Mouse (Mus musculus) erythroblast, embryonic 14.5 days (primary cell): ENCODE results near the gene Plcg2. TPM values are rescaled to one million over a fixed set of nuclear protein-coding genes. Genes with fewer than 3 reads are reported as not detected.

ENCODE experiments used
- H3K27me3 ChIP-seq: 2 replicates; pipeline ENCODE4 v1.6.1; 2012; ENCODE audit warnings: inconsistent platforms; ENCODE audit not compliant: control insufficient read depth
- H3K36me3 ChIP-seq: 2 replicates; pipeline ENCODE4 v1.6.1; 2012; ENCODE audit warnings: mild to moderate bottlenecking, inconsistent platforms; ENCODE audit not compliant: control insufficient read depth
- H3K4me1 ChIP-seq: 2 replicates; pipeline ENCODE4 v1.6.1; 2012; ENCODE audit warnings: inconsistent platforms; ENCODE audit not compliant: control insufficient read depth
- H3K4me3 ChIP-seq: replicated peaks from 2 replicates; pipeline ENCODE3; 2012; ENCODE audit warnings: moderate library complexity, mild to moderate bottlenecking, inconsistent platforms
- H3K9me3 ChIP-seq: 2 replicates; pipeline ENCODE4 v1.6.1; 2012; ENCODE audit warnings: low read length, inconsistent platforms, mixed read lengths; ENCODE audit not compliant: control insufficient read depth
- GATA1 ChIP-seq: IDR thresholded peaks from 2 replicates; pipeline ENCODE4 v1.6.1; 2012; ENCODE audit warnings: low read length, inconsistent platforms, mixed read lengths
- TAL1 ChIP-seq: IDR thresholded peaks from 3 replicates; pipeline ENCODE4 v1.6.1; 2012; ENCODE audit warnings: low read length, inconsistent platforms, mixed read lengths
- polyA plus RNA-seq: library from polyadenylated mRNA; stranded (reverse); fragments of >175 nt; gene quantifications from 2 replicates; pipeline ENCODE4 v1.2.3, GENCODE M21; 2012

Plcg2 gene
- polyA plus RNA-seq, 1 experiment: 0.07 TPM

GRCm38 (mm10) chr8:117632532-117632931 lies 134.4 kb downstream of the Plcg2 start:
- H3K27me3 ChIP-seq: no peaks in the 10 kb centered on the region
- no peaks in the 10 kb centered on the region for H3K36me3 ChIP-seq
- H3K4me1 ChIP-seq: no peaks in the 10 kb centered on the region
- TF ChIP-seq TAL1 (no peak), GATA1 (no peak)
- H3K9me3 ChIP-seq: peaks cover 18% of the 10 kb centered on the region
- H3K4me3 ChIP-seq: no peak overlapping the region

- no peaks in the 10 kb centered on the region for H3K4me1 ChIP-seq
- no peaks in the 10 kb centered on the region for H3K36me3 ChIP-seq
- TF ChIP-seq TAL1 (no peak), GATA1 (no peak)
- H3K27me3 ChIP-seq: no peaks in the 10 kb centered on the region
- H3K4me3 ChIP-seq: no peak overlapping the region
- peaks cover 22% of the 10 kb centered on the region for H3K9me3 ChIP-seq
These were observed 136.3 kb downstream of the Plcg2 start for GRCm38 (mm10) chr8:117634406-117634805.

- no peaks in the 10 kb centered on the region for H3K36me3 ChIP-seq
- H3K4me3 ChIP-seq: no peak overlapping the region
- no peaks in the 10 kb centered on the region for H3K27me3 ChIP-seq
- peaks cover 38% of the 10 kb centered on the region for H3K9me3 ChIP-seq
- no peak for TF ChIP-seq GATA1
- no peak for TF ChIP-seq TAL1
- no peaks in the 10 kb centered on the region for H3K4me1 ChIP-seq
These were observed 139.4 kb downstream of the Plcg2 start for GRCm38 (mm10) chr8:117637462-117637861.

- H3K9me3 ChIP-seq: peaks cover 35% of the 10 kb centered on the region
- H3K4me3 ChIP-seq: no peak overlapping the region
- no peaks in the 10 kb centered on the region for H3K27me3 ChIP-seq
- TF ChIP-seq GATA1 (no peak), TAL1 (no peak)
- H3K36me3 ChIP-seq: no peaks in the 10 kb centered on the region
- no peaks in the 10 kb centered on the region for H3K4me1 ChIP-seq
These were observed 141.5 kb downstream of the Plcg2 start for GRCm38 (mm10) chr8:117639631-117640030.

- H3K4me3 ChIP-seq: no peak overlapping the region
- no peaks in the 10 kb centered on the region for H3K27me3 ChIP-seq
- H3K36me3 ChIP-seq: no peaks in the 10 kb centered on the region
- peaks cover 22% of the 10 kb centered on the region for H3K9me3 ChIP-seq
- no peaks in the 10 kb centered on the region for H3K4me1 ChIP-seq
- TF ChIP-seq TAL1 (no peak), GATA1 (no peak)
These were observed 147.4 kb downstream of the Plcg2 start for GRCm38 (mm10) chr8:117645486-117645885.

GRCm38 (mm10) chr8:117646020-117646419 lies 147.9 kb downstream of the Plcg2 start:
- no peaks in the 10 kb centered on the region for H3K27me3 ChIP-seq
- no peaks in the 10 kb centered on the region for H3K36me3 ChIP-seq
- H3K9me3 ChIP-seq: peaks cover 20% of the 10 kb centered on the region
- H3K4me3 ChIP-seq: no peak overlapping the region
- TF ChIP-seq TAL1 (no peak), GATA1 (no peak)
- no peaks in the 10 kb centered on the region for H3K4me1 ChIP-seq

GRCm38 (mm10) chr8:117646440-117646839 lies 148.3 kb downstream of the Plcg2 start:
- H3K4me3 ChIP-seq: no peak overlapping the region
- H3K4me1 ChIP-seq: no peaks in the 10 kb centered on the region
- H3K9me3 ChIP-seq: peaks cover 21% of the 10 kb centered on the region
- no peaks in the 10 kb centered on the region for H3K36me3 ChIP-seq
- TF ChIP-seq TAL1: no peak
- TF ChIP-seq GATA1: no peak
- H3K27me3 ChIP-seq: no peaks in the 10 kb centered on the region

- Histone ChIP-seq H3K4me1 (no peaks in the 10 kb centered on the region), H3K36me3 (no peaks in the 10 kb centered on the region), H3K27me3 (no peaks in the 10 kb centered on the region), H3K4me3 (no peak overlapping the region), H3K9me3 (peaks cover 26% of the 10 kb centered on the region)
- TF ChIP-seq TAL1 (no peak), GATA1 (no peak)
These were observed 154.2 kb downstream of the Plcg2 start for GRCm38 (mm10) chr8:117652318-117652717.

GRCm38 (mm10) chr8:117658990-117659389 lies 160.9 kb downstream of the Plcg2 start:
- no peaks in the 10 kb centered on the region; the same call in 1 of the 2 replicates for H3K36me3 ChIP-seq
- peaks cover 7% of the 10 kb centered on the region; the same call in 1 of the 2 replicates for H3K9me3 ChIP-seq
- TF ChIP-seq GATA1: no peak
- no peak for TF ChIP-seq TAL1
- no peaks in the 10 kb centered on the region for H3K4me1 ChIP-seq
- H3K27me3 ChIP-seq: no peaks in the 10 kb centered on the region
- H3K4me3 ChIP-seq: no peak overlapping the region

GRCm38 (mm10) chr8:117660358-117661031 lies 162.4 kb downstream of the Plcg2 start:
- H3K9me3 ChIP-seq: peaks cover 7% of the 10 kb centered on the region; the same call in 1 of the 2 replicates
- no peak overlapping the region for H3K4me3 ChIP-seq
- H3K4me1 ChIP-seq: no peaks in the 10 kb centered on the region
- H3K36me3 ChIP-seq: no peaks in the 10 kb centered on the region; the same call in 1 of the 2 replicates
- no peaks in the 10 kb centered on the region for H3K27me3 ChIP-seq
- TF ChIP-seq TAL1 (no peak), GATA1 (no peak)
